Mouse (Mus musculus) intestine, embryonic 15.5 days (tissue): ENCODE measurements around the gene Ubald1. TPM values are rescaled to one million over a fixed set of nuclear protein-coding genes. Genes with fewer than 3 reads are reported as not detected.

ENCODE experiments used
- ATAC-seq: fragments of 200-750 bp; cut with Nextera tagmentation; 2 replicates; pipeline ENCODE4 v1.8.0; 2017; ENCODE audit warnings: moderate TSS enrichment, moderate library complexity
- H3K27ac ChIP-seq: fragments of 300-500 bp; sonication (generic); 2 replicates; pipeline ENCODE4 v1.5.1; 2015; ENCODE audit warnings: mild to moderate bottlenecking, inconsistent platforms
- H3K27me3 ChIP-seq: fragments of 300-500 bp; sonication (generic); replicated peaks from 2 replicates; pipeline ENCODE4 v1.6.1; 2015; ENCODE audit warnings: inconsistent platforms
- H3K36me3 ChIP-seq: fragments of 300-500 bp; sonication (generic); 2 replicates; pipeline ENCODE4 v1.6.1; 2015; ENCODE audit warnings: inconsistent platforms
- H3K4me1 ChIP-seq: fragments of 300-500 bp; sonication (generic); replicated peaks from 2 replicates; pipeline ENCODE4 v1.6.1; 2015; ENCODE audit warnings: inconsistent platforms
- H3K4me2 ChIP-seq: fragments of 300-500 bp; sonication (generic); replicated peaks from 2 replicates; pipeline ENCODE4 v1.6.1; 2015; ENCODE audit warnings: mild to moderate bottlenecking, inconsistent platforms
- H3K4me3 ChIP-seq: fragments of 300-500 bp; sonication (generic); replicated peaks from 2 replicates; pipeline ENCODE4 v1.5.1; 2015; ENCODE audit warnings: inconsistent platforms
- H3K9ac ChIP-seq: fragments of 300-500 bp; sonication (generic); 2 replicates; pipeline ENCODE4 v1.6.1; 2015; ENCODE audit warnings: inconsistent platforms
- H3K9me3 ChIP-seq: fragments of 300-500 bp; sonication (generic); 2 replicates; pipeline ENCODE4 v1.6.1; 2016; ENCODE audit warnings: inconsistent platforms
- WGBS: fragments of 180-500 bp; shearing (Covaris S2); methylation state at CpG from one replicate; pipeline ENCODE4 v1.1.7; 2015; 5-methylcytosine and 5-hydroxymethylcytosine counted together
- polyA plus RNA-seq: library from polyadenylated mRNA; unstranded; fragments of >200 nt; fragmentation: Nextera tagmentation; extraction: Ambion mirVana; gene quantifications from 2 replicates; pipeline ENCODE4 v1.2.1, GENCODE M21; 2015

Ubald1 gene
- polyA plus RNA-seq, 1 experiment from 2014 or later, result 36.1 TPM

- Histone ChIP-seq H3K27ac (0 out of 2 replicates have a peak overlapping the region, but pooled peaks have one; percentile 48), H3K36me3 (no peaks in the 10 kb centered on the region), H3K9me3 (no peaks in the 10 kb centered on the region), H3K4me3 (no peak overlapping the region), H3K4me2 (no peak overlapping the region; the same call in 1 of the 2 replicates), H3K9ac (no peak overlapping the region), H3K27me3 (no peaks in the 10 kb centered on the region), H3K4me1 (peaks cover 17% of the 10 kb centered on the region)
- WGBS, result 62% methylated on average over 5 of the region's 5 CpGs
- ATAC-seq, result peak; percentile 92
Measured at GRCm38 (mm10) chr16:4896249-4897027, 16.3 kb upstream of the Ubald1 start.

- no peak overlapping the region for H3K4me3 ChIP-seq
- H3K36me3 ChIP-seq, result no peaks in the 10 kb centered on the region
- H3K27ac ChIP-seq, result no peak overlapping the region
- peaks cover 14% of the 10 kb centered on the region for H3K4me1 ChIP-seq
- H3K9ac ChIP-seq, result no peak overlapping the region
- H3K9me3 ChIP-seq, result no peaks in the 10 kb centered on the region
- ATAC-seq, result no peak
- H3K4me2 ChIP-seq, result no peak overlapping the region
- no peaks in the 10 kb centered on the region for H3K27me3 ChIP-seq
- WGBS, result 80% methylated on average over 7 of the region's 7 CpGs
Measured at GRCm38 (mm10) chr16:4894201-4894908, 14.2 kb upstream of the Ubald1 start.

- Histone ChIP-seq H3K9ac (no peak overlapping the region), H3K9me3 (no peaks in the 10 kb centered on the region), H3K4me1 (peaks cover 17% of the 10 kb centered on the region), H3K4me3 (no peak overlapping the region), H3K4me2 (no peak overlapping the region), H3K27me3 (no peaks in the 10 kb centered on the region), H3K27ac (no peak overlapping the region), H3K36me3 (no peaks in the 10 kb centered on the region)
- WGBS, result 88% methylated on average over 6 of the region's 6 CpGs
- no peak for ATAC-seq
Measured at GRCm38 (mm10) chr16:4892171-4892570, 12.1 kb upstream of the Ubald1 start.

- H3K9ac ChIP-seq, result no peak overlapping the region
- no peaks in the 10 kb centered on the region for H3K36me3 ChIP-seq
- WGBS, result 48% methylated on average over 4 of the region's 4 CpGs
- no peak overlapping the region for H3K4me2 ChIP-seq
- H3K4me3 ChIP-seq, result no peak overlapping the region
- no peaks in the 10 kb centered on the region for H3K9me3 ChIP-seq
- no peak for ATAC-seq
- H3K27ac ChIP-seq, result no peak overlapping the region
- H3K4me1 ChIP-seq, result peaks cover 16% of the 10 kb centered on the region
- no peaks in the 10 kb centered on the region for H3K27me3 ChIP-seq
Measured at GRCm38 (mm10) chr16:4890201-4890709, 10.1 kb upstream of the Ubald1 start.

GRCm38 (mm10) chr16:4886690-4887020 is 6.5 kb upstream of the Ubald1 start:
- Histone ChIP-seq H3K9me3 (no peaks in the 10 kb centered on the region), H3K4me3 (peak overlapping the region; percentile 73), H3K9ac (peak overlapping the region; percentile 91), H3K4me2 (peak overlapping the region; percentile 80), H3K36me3 (no peaks in the 10 kb centered on the region), H3K4me1 (peaks cover 22% of the 10 kb centered on the region), H3K27me3 (no peaks in the 10 kb centered on the region), H3K27ac (peak overlapping the region; percentile 88)
- no peak for ATAC-seq
- WGBS, result 2% methylated on average over 8 of the region's 8 CpGs

GRCm38 (mm10) chr16:4885760-4886689 is 5.9 kb upstream of the Ubald1 start, which contains the start of gene Mgrn1:
TSS of gene Mgrn1 (plus strand) at chr16:4886249.
- WGBS, result under 1% methylated on average over 61 of the region's 74 CpGs
- Histone ChIP-seq H3K36me3 (no peaks in the 10 kb centered on the region), H3K9me3 (no peaks in the 10 kb centered on the region)

GRCm38 (mm10) chr16:4884930-4885329 is 4.8 kb upstream of the Ubald1 start:
- Histone ChIP-seq H3K36me3 (no peaks in the 10 kb centered on the region), H3K9ac (no peak overlapping the region), H3K4me1 (peaks cover 26% of the 10 kb centered on the region), H3K4me3 (peak overlapping the region; percentile 73), H3K27me3 (no peaks in the 10 kb centered on the region), H3K27ac (no peak overlapping the region), H3K4me2 (peak overlapping the region; percentile 80), H3K9me3 (no peaks in the 10 kb centered on the region)
- WGBS, result 92% methylated on average over 10 of the region's 10 CpGs
- no peak for ATAC-seq

More at GRCm38 (mm10) chr16:4885760-4886689, 5.9 kb upstream of the Ubald1 start, which contains the start of gene Mgrn1:
- H3K27me3 ChIP-seq, result no peaks in the 10 kb centered on the region
- H3K4me1 ChIP-seq, result peaks cover 26% of the 10 kb centered on the region
- peak; percentile 92 for ATAC-seq
- peak within 1 kb of the TSS; percentile 80 for H3K4me2 ChIP-seq
- peak within 1 kb of the TSS; percentile 88 for H3K27ac ChIP-seq
- H3K4me3 ChIP-seq, result peak within 1 kb of the TSS; percentile 73
- peak within 1 kb of the TSS; percentile 91 for H3K9ac ChIP-seq

GRCm38 (mm10) chr16:4881400-4882351 is 1.6 kb upstream of the Ubald1 start:
- Histone ChIP-seq H3K36me3 (no peaks in the 10 kb centered on the region), H3K9me3 (no peaks in the 10 kb centered on the region), H3K4me1 (peaks cover 30% of the 10 kb centered on the region), H3K27me3 (no peaks in the 10 kb centered on the region), H3K4me3 (peak overlapping the region; percentile 83), H3K4me2 (peak overlapping the region; percentile 77), H3K9ac (peak overlapping the region; percentile 10; the same call in 1 of the 2 replicates), H3K27ac (peak overlapping the region; percentile 95; the same call in 1 of the 2 replicates)
- ATAC-seq, result no peak
- WGBS, result 70% methylated on average over 10 of the region's 10 CpGs

- Histone ChIP-seq H3K27me3 (no peaks in the 10 kb centered on the region), H3K4me2 (peak overlapping the region; percentile 71), H3K4me1 (peaks cover 44% of the 10 kb centered on the region), H3K4me3 (peak overlapping the region; percentile 83), H3K36me3 (peaks cover 12% of the 10 kb centered on the region; the same call in 1 of the 2 replicates), H3K9me3 (no peaks in the 10 kb centered on the region), H3K27ac (peak overlapping the region; percentile 98), H3K9ac (peak overlapping the region; percentile 69)
- peak; percentile 78 for ATAC-seq
- WGBS, result under 1% methylated on average over 40 of the region's 40 CpGs
Measured at GRCm38 (mm10) chr16:4879708-4880124, 399 bp downstream of the Ubald1 start.

- Histone ChIP-seq H3K27me3 (no peaks in the 10 kb centered on the region), H3K4me2 (peak overlapping the region; percentile 71), H3K4me1 (peaks cover 44% of the 10 kb centered on the region), H3K36me3 (peaks cover 12% of the 10 kb centered on the region; the same call in 1 of the 2 replicates), H3K9me3 (no peaks in the 10 kb centered on the region), H3K9ac (peak overlapping the region; percentile 69), H3K4me3 (peak overlapping the region; percentile 83), H3K27ac (peak overlapping the region; percentile 98)
- WGBS, result 1% methylated on average over 53 of the region's 54 CpGs
- peak; percentile 19 for ATAC-seq
Measured at GRCm38 (mm10) chr16:4879101-4879707, 911 bp downstream of the Ubald1 start.
